Mouse (Mus musculus) spleen, postnatal 36 days (tissue): ENCODE measurements at regions not wholly inside any gene's neighbourhood (a gene's known extent, or its start where the extent isn't known, plus 50 kb on each side); places are given as distances from the start of the nearest gene placed in this dataset.

Experiments
- DNase-seq, 2 experiments: peaks; one replicate each; pipeline ENCODE4 v3.0.0; 2022; ENCODE audit warnings: low spot score in 2 of 2, mixed read lengths in 1 of 2

DNA sequence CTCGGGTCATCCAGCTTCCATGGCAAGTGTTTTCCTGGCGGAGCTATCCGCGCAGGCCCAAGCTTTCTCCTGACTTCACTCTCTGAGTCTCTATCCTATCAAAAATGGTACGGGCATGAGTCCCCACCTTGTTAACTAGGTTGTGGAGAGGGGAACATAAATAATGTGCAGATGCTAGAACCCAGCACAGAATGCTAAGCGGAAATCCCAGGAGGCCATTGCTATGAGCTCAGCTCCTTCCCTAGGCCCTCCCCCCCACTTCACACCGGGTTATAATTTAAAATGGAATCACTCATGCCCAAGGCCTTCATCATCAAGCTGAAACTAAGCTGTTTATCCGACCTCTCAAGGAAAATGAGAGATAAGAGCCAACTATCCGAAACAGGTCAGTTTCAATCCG lies 60.4 kb upstream of the Cd83 start:
- no peak for DNase-seq

DNA sequence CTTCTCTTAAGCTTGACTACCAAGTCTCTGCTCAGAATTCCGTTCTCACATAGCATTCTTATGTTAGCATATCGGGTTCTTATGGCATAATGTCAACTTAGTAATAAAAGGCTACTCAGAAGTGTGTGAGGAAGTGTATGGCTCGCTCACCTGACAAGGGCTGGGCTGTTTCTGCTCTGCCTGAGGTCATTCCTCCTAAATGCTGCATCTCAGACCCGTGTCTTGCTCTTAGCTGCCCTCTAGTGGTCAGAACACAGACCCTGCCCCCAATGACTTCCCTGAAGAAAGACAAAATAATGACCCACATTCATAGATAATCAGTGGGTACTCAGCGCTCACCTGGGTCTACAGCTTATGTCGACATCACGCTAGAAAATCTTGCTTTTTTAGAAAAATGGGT lies 58.9 kb upstream of the Cd83 start:
- peak; percentile 29 to 45 for DNase-seq

DNA sequence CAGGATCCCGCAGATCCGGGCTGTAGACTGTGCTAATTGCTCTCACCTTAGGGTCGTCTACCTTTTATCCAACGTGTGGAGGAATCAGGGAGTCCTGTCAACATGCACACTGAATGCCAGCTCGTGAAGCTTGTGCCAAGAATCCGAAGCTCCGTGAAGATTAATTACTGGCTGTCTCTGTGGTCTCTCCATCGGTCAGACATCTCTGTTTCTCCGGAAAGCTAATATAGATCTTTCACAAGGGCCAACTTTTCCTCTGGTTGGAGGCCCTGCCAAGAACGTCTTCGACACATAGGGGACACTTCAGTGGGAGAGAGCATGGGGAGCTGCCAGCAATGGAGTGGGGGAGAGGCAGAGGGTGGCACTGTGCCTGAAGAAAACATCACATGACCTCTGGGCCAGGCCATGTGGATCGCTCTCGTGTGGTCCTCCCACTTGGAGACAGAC lies 57.7 kb upstream of the Cd83 start:
- DNase-seq, result no peak

DNA sequence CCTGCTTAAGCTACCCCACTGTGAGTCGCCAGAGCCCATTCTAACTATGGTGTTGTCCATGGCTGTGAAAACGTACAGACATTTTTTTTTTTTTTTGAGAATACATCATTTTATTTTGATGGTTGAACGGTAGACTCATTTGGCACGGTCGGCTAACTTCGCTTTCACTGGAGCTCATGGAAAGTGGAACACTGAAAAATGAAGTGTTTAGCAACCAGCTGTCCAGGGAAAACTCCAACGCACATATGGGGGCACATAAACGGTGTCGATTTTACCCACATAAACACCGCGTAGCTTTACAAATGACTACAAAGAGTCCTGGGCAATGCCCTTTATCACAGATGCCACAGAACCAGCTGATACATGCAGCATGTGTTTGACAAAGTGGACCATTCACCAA lies 55.0 kb upstream of the Cd83 start:
- no peak for DNase-seq

DNA sequence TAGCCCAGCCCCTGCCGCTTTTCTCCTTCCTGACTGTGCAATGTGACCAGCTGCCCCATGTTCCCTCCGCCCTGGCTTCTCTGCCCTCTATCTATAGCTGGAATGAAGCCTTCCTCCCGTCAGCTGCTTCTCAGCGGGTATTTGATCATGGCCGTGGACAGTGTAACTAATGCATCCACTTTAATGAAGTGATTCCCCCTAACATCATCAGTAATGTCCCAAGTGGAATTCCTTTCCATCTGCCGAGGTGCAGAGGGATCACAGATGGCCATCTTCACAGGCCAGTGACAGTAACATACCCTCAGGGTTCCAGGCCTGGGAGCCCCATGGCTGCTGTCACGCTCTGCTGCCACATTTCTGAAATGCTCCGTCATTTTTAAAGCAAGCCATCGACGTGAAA lies 51.5 kb upstream of the Cd83 start:
- DNase-seq, result no peak

DNA sequence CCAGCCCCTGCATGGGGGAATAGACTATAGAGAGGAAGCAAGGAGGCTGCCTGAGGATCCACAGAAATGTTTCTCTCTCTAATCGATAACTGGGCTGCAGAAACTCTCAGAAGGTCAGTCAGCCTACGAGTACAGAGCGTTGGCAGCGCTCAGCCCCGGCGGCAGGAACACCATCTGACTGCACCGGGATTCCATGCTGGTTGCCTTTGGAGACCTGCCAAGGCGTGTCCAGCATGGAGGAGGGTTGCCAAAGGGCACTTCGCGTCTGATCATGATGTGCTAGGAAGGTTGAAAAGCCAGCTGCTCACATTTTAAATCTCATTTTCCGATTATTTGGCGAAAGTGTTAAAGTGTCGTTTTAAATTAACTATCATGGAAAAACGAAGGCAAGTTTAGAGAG lies 49.9 kb upstream of the Cd83 start:
- DNase-seq, result no peak
